Mouse (Mus musculus): ENCODE data around the gene Nrk. TPM values are rescaled to one million over a fixed set of nuclear protein-coding genes. Genes with fewer than 3 reads are reported as not detected.
A peak's percentile ranks its signal among the peaks of the same experiment; 100 is the strongest.

The Nrk gene
- 0.49 and 0.90 TPM in 2 replicates for total RNA-seq (2014; rRNA removed)
- polyA plus RNA-seq (2015; fragmentation: Nextera tagmentation; extraction: Ambion mirVana), result 0.25 and 0.26 TPM in 2 replicates

GRCm38 (mm10) chrX:138914041-138914776, at the start of gene Nrk:
Nrk (plus strand) TSS chrX:138914430.
- peak within 1 kb of the TSS; percentile 71 for H3K4me2 ChIP-seq (ENCODE audit: low read depth, low read length, poor library complexity, severe bottlenecking)
- no peak for TF ChIP-seq CTCF (IDR thresholded peaks at IDR 0.05)
- no peaks in the 10 kb centered on the region for H3K36me3 ChIP-seq (ENCODE audit: insufficient read depth, low read length)
- whole genome bisulfite sequencing, result 29% methylated on average over 33 of the region's 55 CpGs
- no peak for DNase-seq (ENCODE audit: low spot score)
- H3K4me3 ChIP-seq (ENCODE audit: low read depth, low read length), result peak within 1 kb of the TSS; percentile 35
- H3K27ac ChIP-seq (ENCODE audit: low read depth, low read length), result no peak within 1 kb of the TSS
- H3K27me3 ChIP-seq (ENCODE audit: insufficient read depth, low read length), result peaks cover 18% of the 10 kb centered on the region
- H3K4me1 ChIP-seq (ENCODE audit: insufficient read depth, low read length), result no peaks in the 10 kb centered on the region
- no peaks in the 10 kb centered on the region for H3K9me3 ChIP-seq (ENCODE audit: low read length)
- no peak within 1 kb of the TSS for H3K9ac ChIP-seq (replicated peaks; ENCODE audit: low read length, poor library complexity, severe bottlenecking)
- no peak for ATAC-seq (ENCODE audit: low FRiP score)

DNA sequence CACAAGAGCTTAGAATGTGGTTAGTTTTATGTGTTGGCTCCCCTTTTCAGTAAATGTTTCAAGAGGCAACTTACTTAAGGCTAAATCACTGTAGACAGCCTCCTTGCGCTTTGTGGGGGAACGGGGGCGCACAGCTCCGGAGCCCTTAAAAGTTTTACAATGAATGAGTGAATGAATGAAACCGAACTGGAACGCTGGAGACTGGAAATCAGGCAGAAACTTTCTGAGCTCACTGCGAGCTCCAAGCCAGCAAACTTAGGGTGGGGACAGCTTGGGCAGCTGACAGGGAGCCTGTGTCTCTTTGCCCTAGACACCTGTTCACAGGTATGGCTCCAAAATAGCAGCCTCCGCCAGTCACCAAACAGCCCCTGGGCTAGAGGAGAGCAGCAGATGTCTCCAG, 864 bp upstream of the Nrk start:
- H3K4me2 ChIP-seq (ENCODE audit: low read depth, low read length, poor library complexity, severe bottlenecking), result peak overlapping the region; percentile 71
- H3K36me3 ChIP-seq (ENCODE audit: insufficient read depth, low read length), result no peaks in the 10 kb centered on the region
- no peaks in the 10 kb centered on the region for H3K9me3 ChIP-seq (ENCODE audit: low read length)
- no peak overlapping the region for H3K27ac ChIP-seq (ENCODE audit: low read depth, low read length)
- DNase-seq (ENCODE audit: low spot score) (no peak), ATAC-seq (ENCODE audit: low FRiP score) (no peak)
- no peak overlapping the region; the same call in 1 of the 2 replicates for H3K4me3 ChIP-seq (ENCODE audit: low read depth, low read length)
- H3K4me1 ChIP-seq (ENCODE audit: insufficient read depth, low read length), result no peaks in the 10 kb centered on the region
- WGBS, result 30% methylated on average over 8 of the region's 8 CpGs
- TF ChIP-seq CTCF (IDR thresholded peaks at IDR 0.05), result no peak
- H3K9ac ChIP-seq (replicated peaks; ENCODE audit: low read length, poor library complexity, severe bottlenecking), result no peak overlapping the region
- H3K27me3 ChIP-seq (ENCODE audit: insufficient read depth, low read length), result peaks cover 18% of the 10 kb centered on the region

DNA sequence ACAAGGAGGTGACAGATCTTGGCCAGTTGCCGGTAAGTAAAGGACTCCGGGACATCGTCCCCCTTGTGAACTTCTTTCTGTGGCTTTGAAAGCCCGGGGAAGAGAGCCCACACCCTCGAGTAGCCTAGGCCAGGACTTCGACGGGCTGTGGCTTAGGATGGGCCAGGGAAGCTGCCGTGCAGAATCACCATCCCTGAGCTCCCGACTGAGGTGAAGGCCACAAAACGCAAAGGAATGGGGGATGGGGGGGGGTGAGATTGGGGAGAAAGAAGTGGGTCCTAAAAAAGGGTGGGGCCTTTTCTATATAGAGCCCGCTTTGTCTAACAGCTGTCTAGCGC, 516 bp downstream of the Nrk start:
- no peak for DNase-seq (ENCODE audit: low spot score)
- Histone ChIP-seq H3K27me3 (ENCODE audit: insufficient read depth, low read length) (peaks cover 18% of the 10 kb centered on the region), H3K9me3 (ENCODE audit: low read length) (no peaks in the 10 kb centered on the region)

GRCm38 (mm10) chrX:138919030-138919429, 4.8 kb downstream of the Nrk start:
- Histone ChIP-seq H3K4me3 (ENCODE audit: low read depth, low read length) (no peak overlapping the region), H3K4me1 (ENCODE audit: insufficient read depth, low read length) (no peaks in the 10 kb centered on the region), H3K4me2 (ENCODE audit: low read depth, low read length, poor library complexity, severe bottlenecking) (no peak overlapping the region), H3K9me3 (ENCODE audit: low read length) (no peaks in the 10 kb centered on the region), H3K27ac (ENCODE audit: low read depth, low read length) (no peak overlapping the region), H3K9ac (replicated peaks; ENCODE audit: low read length, poor library complexity, severe bottlenecking) (no peak overlapping the region), H3K36me3 (ENCODE audit: insufficient read depth, low read length) (no peaks in the 10 kb centered on the region), H3K27me3 (ENCODE audit: insufficient read depth, low read length) (peaks cover 7% of the 10 kb centered on the region; the same call in 1 of the 2 replicates)
- peak; percentile 17; the same call in 1 of the 2 replicates for TF ChIP-seq CTCF (IDR thresholded peaks at IDR 0.05)
- DNase-seq (ENCODE audit: low spot score) (no peak), ATAC-seq (ENCODE audit: low FRiP score) (no peak)
- 63% methylated on average over 7 of the region's 7 CpGs for WGBS

More for the DNA sequence above, 516 bp downstream of the Nrk start:
- 36% methylated on average over 12 of the region's 12 CpGs for WGBS
- ATAC-seq (ENCODE audit: low FRiP score), result no peak
- no peak for TF ChIP-seq CTCF (IDR thresholded peaks at IDR 0.05)
- Histone ChIP-seq H3K4me3 (ENCODE audit: low read depth, low read length) (peak overlapping the region; percentile 35; the same call in 1 of the 2 replicates), H3K4me1 (ENCODE audit: insufficient read depth, low read length) (no peaks in the 10 kb centered on the region), H3K9ac (replicated peaks; ENCODE audit: low read length, poor library complexity, severe bottlenecking) (no peak overlapping the region), H3K36me3 (ENCODE audit: insufficient read depth, low read length) (no peaks in the 10 kb centered on the region), H3K27ac (ENCODE audit: low read depth, low read length) (no peak overlapping the region), H3K4me2 (ENCODE audit: low read depth, low read length, poor library complexity, severe bottlenecking) (peak overlapping the region; percentile 71)

- no peaks in the 10 kb centered on the region for H3K9me3 ChIP-seq (ENCODE audit: low read length)
Observed at GRCm38 (mm10) chrX:138943905-138944304, 29.7 kb downstream of the Nrk start.

DNA sequence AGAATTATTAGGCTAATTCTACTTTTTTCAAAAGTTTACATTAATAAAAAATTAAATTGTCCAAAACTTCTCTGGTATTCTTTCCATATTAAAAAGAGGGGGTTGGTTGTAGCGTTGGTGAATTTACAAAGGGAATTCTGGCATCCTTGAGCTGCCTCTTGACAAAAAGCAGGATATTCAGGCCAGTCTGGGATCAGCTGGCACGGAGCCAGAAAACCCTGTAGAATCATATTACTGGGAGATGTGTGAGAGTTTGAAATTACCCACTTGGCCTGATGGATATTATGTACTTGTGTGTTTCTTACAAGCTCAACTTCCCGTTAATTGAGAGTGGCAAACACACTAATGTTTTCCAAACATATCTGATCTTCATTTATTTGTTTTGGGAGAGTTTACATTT, 46.5 kb downstream of the Nrk start:
- no peak for TF ChIP-seq CTCF (IDR thresholded peaks at IDR 0.05)
- 71% methylated on average over 3 of the region's 3 CpGs for WGBS
- no peaks in the 10 kb centered on the region for H3K4me1 ChIP-seq (ENCODE audit: insufficient read depth, low read length)

More at GRCm38 (mm10) chrX:138943905-138944304, 29.7 kb downstream of the Nrk start:
- no peaks in the 10 kb centered on the region for H3K36me3 ChIP-seq (ENCODE audit: insufficient read depth, low read length)
- TF ChIP-seq CTCF (IDR thresholded peaks at IDR 0.05), result no peak
- no peak overlapping the region for H3K9ac ChIP-seq (replicated peaks; ENCODE audit: low read length, poor library complexity, severe bottlenecking)
- no peak overlapping the region for H3K4me2 ChIP-seq (ENCODE audit: low read depth, low read length, poor library complexity, severe bottlenecking)
- whole genome bisulfite sequencing, result 90% methylated on average over 6 of the region's 6 CpGs
- no peaks in the 10 kb centered on the region for H3K4me1 ChIP-seq (ENCODE audit: insufficient read depth, low read length)
- H3K4me3 ChIP-seq (ENCODE audit: low read depth, low read length), result no peak overlapping the region
- no peaks in the 10 kb centered on the region for H3K27me3 ChIP-seq (ENCODE audit: insufficient read depth, low read length)
- H3K27ac ChIP-seq (ENCODE audit: low read depth, low read length), result no peak overlapping the region
- no peak for ATAC-seq (ENCODE audit: low FRiP score)
- no peak for DNase-seq (ENCODE audit: low spot score)

More for the DNA sequence above, 46.5 kb downstream of the Nrk start:
- Histone ChIP-seq H3K9ac (replicated peaks; ENCODE audit: low read length, poor library complexity, severe bottlenecking) (no peak overlapping the region), H3K9me3 (ENCODE audit: low read length) (no peaks in the 10 kb centered on the region), H3K4me2 (ENCODE audit: low read depth, low read length, poor library complexity, severe bottlenecking) (no peak overlapping the region), H3K36me3 (ENCODE audit: insufficient read depth, low read length) (no peaks in the 10 kb centered on the region), H3K4me3 (ENCODE audit: low read depth, low read length) (no peak overlapping the region), H3K27me3 (ENCODE audit: insufficient read depth, low read length) (no peaks in the 10 kb centered on the region), H3K27ac (ENCODE audit: low read depth, low read length) (no peak overlapping the region)
- ATAC-seq (ENCODE audit: low FRiP score) (no peak), DNase-seq (ENCODE audit: low spot score) (peak; percentile 12)

All from midbrain, postnatal 0 days (tissue).